Mouse (Mus musculus) intestine, embryonic 14.5 days (tissue): Measurements from ENCODE around the gene Slc17a7. TPM values are rescaled to one million over a fixed set of nuclear protein-coding genes. Genes with fewer than 3 reads are reported as not detected.
"Not testable (repeated sequence)": the region's sequence is repeated elsewhere in the genome, so short reads cannot be mapped to it uniquely, and the experiment has no call there.

Experiments
- ATAC-seq: fragments of 200-750 bp; cut with Nextera tagmentation; replicated peaks from 2 replicates; pipeline ENCODE4 v1.8.0; 2017; ENCODE audit warnings: low read depth, moderate number of reproducible peaks, moderate TSS enrichment, moderate library complexity; ENCODE audit not compliant: low FRiP score, low TSS enrichment
- DNase-seq: peaks from one replicate; pipeline ENCODE4 v3.0.0-alpha.2; 2018; ENCODE audit warnings: low spot score
- H3K27ac ChIP-seq: fragments of 300-500 bp; sonication (generic); 2 replicates; pipeline ENCODE4 v1.5.1; 2014; ENCODE audit warnings: low read depth, mild to moderate bottlenecking, control low read depth
- H3K27me3 ChIP-seq: fragments of 300-500 bp; sonication (generic); replicated peaks from 2 replicates; pipeline ENCODE4 v1.6.1; 2014; ENCODE audit warnings: low read length, control low read depth; ENCODE audit not compliant: control insufficient read depth, insufficient read depth
- H3K36me3 ChIP-seq: fragments of 300-500 bp; sonication (generic); 2 replicates; pipeline ENCODE4 v1.6.1; 2014; ENCODE audit warnings: low read length, control low read depth; ENCODE audit not compliant: control insufficient read depth, insufficient read depth
- H3K4me1 ChIP-seq: fragments of 300-500 bp; sonication (generic); replicated peaks from 2 replicates; pipeline ENCODE4 v1.6.1; 2014; ENCODE audit warnings: low read length, control low read depth, mixed read lengths; ENCODE audit not compliant: control insufficient read depth, insufficient read depth
- H3K4me2 ChIP-seq: fragments of 300-500 bp; sonication (generic); 2 replicates; pipeline ENCODE4 v1.6.1; 2014; ENCODE audit warnings: low read length
- H3K4me3 ChIP-seq: fragments of 300-500 bp; sonication (generic); 2 replicates; pipeline ENCODE4 v1.5.1; 2014; ENCODE audit warnings: low read depth, low read length, control low read depth, mixed read lengths
- H3K9ac ChIP-seq: fragments of 300-500 bp; sonication (generic); 2 replicates; pipeline ENCODE4 v1.6.1; 2014; ENCODE audit warnings: mild to moderate bottlenecking, low read length
- H3K9me3 ChIP-seq: fragments of 300-500 bp; sonication (generic); 2 replicates; pipeline ENCODE4 v1.6.1; 2016; ENCODE audit warnings: low read length, control low read depth; ENCODE audit not compliant: control insufficient read depth
- WGBS: fragments of 180-500 bp; shearing (Covaris S2); extraction: QIAGEN DNeasy Blood & Tissue Kit; methylation state at CpG from one replicate; pipeline ENCODE4 v1.1.7; 2014; 5-methylcytosine and 5-hydroxymethylcytosine counted together
- polyA plus RNA-seq: library from polyadenylated mRNA; unstranded; fragments of >200 nt; fragmentation: Nextera tagmentation; extraction: Ambion mirVana; gene quantifications from 2 replicates; pipeline ENCODE4 v1.2.1, GENCODE M21; 2014

Slc17a7 gene
- polyA plus RNA-seq, 1 experiment from 2014 or later: 0.07 TPM

GRCm38 (mm10) chr7:45124224-45125143 is 39.3 kb upstream of the Slc17a7 start, which contains the start of gene Rps11:
TSS of gene Rps11 (minus strand) at chr7:45124439.
- no peaks in the 10 kb centered on the region for H3K27me3 ChIP-seq

GRCm38 (mm10) chr7:45125144-45125600 is 38.6 kb upstream of the Slc17a7 start:
- peak; percentile 75 for DNase-seq
- H3K36me3 ChIP-seq: peaks cover 60% of the 10 kb centered on the region
- ATAC-seq: no peak
- H3K4me1 ChIP-seq: peaks cover 39% of the 10 kb centered on the region
- H3K27ac ChIP-seq: peak overlapping the region; percentile 9; the same call in 1 of the 2 replicates
- 17% methylated on average over 7 of the region's 7 CpGs for WGBS
- no peak overlapping the region; the same call in 1 of the 2 replicates for H3K9ac ChIP-seq
- no peaks in the 10 kb centered on the region for H3K27me3 ChIP-seq
- H3K4me3 ChIP-seq: 0 out of 2 replicates have a peak overlapping the region, but pooled peaks have one; percentile 100
- H3K4me2 ChIP-seq: peak overlapping the region; percentile 36
- H3K9me3 ChIP-seq: no peaks in the 10 kb centered on the region

More at GRCm38 (mm10) chr7:45124224-45125143, 39.3 kb upstream of the Slc17a7 start, which contains the start of gene Rps11:
- WGBS: 1% methylated on average over 59 of the region's 59 CpGs
- peak within 1 kb of the TSS; percentile 98 for H3K4me3 ChIP-seq
- H3K9ac ChIP-seq: peak within 1 kb of the TSS; percentile 99
- peak; percentile 97 for DNase-seq
- peaks cover 34% of the 10 kb centered on the region for H3K4me1 ChIP-seq
- peak within 1 kb of the TSS; percentile 86 for H3K27ac ChIP-seq
- ATAC-seq: peak; percentile 82
- H3K36me3 ChIP-seq: peaks cover 67% of the 10 kb centered on the region
- no peaks in the 10 kb centered on the region for H3K9me3 ChIP-seq
- peak within 1 kb of the TSS; percentile 67 for H3K4me2 ChIP-seq

- H3K4me3 ChIP-seq: peak overlapping the region; percentile 100
- peaks cover 39% of the 10 kb centered on the region for H3K4me1 ChIP-seq
- H3K27me3 ChIP-seq, H3K9me3 ChIP-seq, DNase-seq, H3K9ac ChIP-seq, ATAC-seq: not testable (repeated sequence)
- 72% methylated on average over 5 of the region's 5 CpGs for WGBS
- H3K4me2 ChIP-seq: peak overlapping the region; percentile 97
- peaks cover 55% of the 10 kb centered on the region for H3K36me3 ChIP-seq
- peak overlapping the region; percentile 9; the same call in 1 of the 2 replicates for H3K27ac ChIP-seq
These were observed 38.1 kb upstream of the Slc17a7 start for GRCm38 (mm10) chr7:45125649-45126048.

GRCm38 (mm10) chr7:45126147-45126843 is 37.5 kb upstream of the Slc17a7 start:
- Histone ChIP-seq H3K9me3 (no peaks in the 10 kb centered on the region), H3K27ac (peak overlapping the region; percentile 91), H3K4me2 (peak overlapping the region; percentile 97), H3K27me3 (no peaks in the 10 kb centered on the region), H3K9ac (peak overlapping the region; percentile 99), H3K36me3 (peaks cover 49% of the 10 kb centered on the region), H3K4me3 (peak overlapping the region; percentile 100), H3K4me1 (peaks cover 39% of the 10 kb centered on the region)
- no peak for DNase-seq
- WGBS: 75% methylated on average over 17 of the region's 17 CpGs
- ATAC-seq: no peak

GRCm38 (mm10) chr7:45126844-45127699 is 36.7 kb upstream of the Slc17a7 start:
- H3K4me2 ChIP-seq: peak overlapping the region; percentile 97
- no peak for ATAC-seq
- H3K9ac ChIP-seq: peak overlapping the region; percentile 99
- peaks cover 41% of the 10 kb centered on the region for H3K36me3 ChIP-seq
- H3K4me3 ChIP-seq: peak overlapping the region; percentile 100
- no peaks in the 10 kb centered on the region for H3K9me3 ChIP-seq
- H3K4me1 ChIP-seq: peaks cover 33% of the 10 kb centered on the region
- no peak for DNase-seq
- no peaks in the 10 kb centered on the region for H3K27me3 ChIP-seq
- peak overlapping the region; percentile 91 for H3K27ac ChIP-seq
- 38% methylated on average over 21 of the region's 21 CpGs for WGBS

GRCm38 (mm10) chr7:45127700-45128224 is 36.0 kb upstream of the Slc17a7 start:
- no peak for ATAC-seq
- Histone ChIP-seq H3K4me2 (peak overlapping the region; percentile 97), H3K27ac (peak overlapping the region; percentile 91), H3K36me3 (peaks cover 34% of the 10 kb centered on the region), H3K9me3 (no peaks in the 10 kb centered on the region), H3K27me3 (no peaks in the 10 kb centered on the region), H3K9ac (peak overlapping the region; percentile 99), H3K4me1 (peaks cover 29% of the 10 kb centered on the region), H3K4me3 (peak overlapping the region; percentile 100)
- WGBS: under 1% methylated on average over 6 of the region's 6 CpGs
- DNase-seq: no peak

GRCm38 (mm10) chr7:45128624-45129246 is 35.0 kb upstream of the Slc17a7 start, which contains the start of gene Rpl13a:
TSS of gene Rpl13a (minus strand) at chr7:45128761.
- peak; percentile 98 for DNase-seq
- H3K36me3 ChIP-seq: peaks cover 29% of the 10 kb centered on the region
- H3K9ac ChIP-seq: peak within 1 kb of the TSS; percentile 99
- H3K4me3 ChIP-seq: peak within 1 kb of the TSS; percentile 100
- no peaks in the 10 kb centered on the region for H3K27me3 ChIP-seq
- H3K4me2 ChIP-seq: peak within 1 kb of the TSS; percentile 97
- H3K9me3 ChIP-seq: no peaks in the 10 kb centered on the region
- peaks cover 23% of the 10 kb centered on the region for H3K4me1 ChIP-seq
- peak within 1 kb of the TSS; percentile 91 for H3K27ac ChIP-seq
- WGBS: under 1% methylated on average over 48 of the region's 48 CpGs
- peak; percentile 92 for ATAC-seq
